ENCODE assay signal across 21 mouse cellular contexts in the genomic region with DNA sequence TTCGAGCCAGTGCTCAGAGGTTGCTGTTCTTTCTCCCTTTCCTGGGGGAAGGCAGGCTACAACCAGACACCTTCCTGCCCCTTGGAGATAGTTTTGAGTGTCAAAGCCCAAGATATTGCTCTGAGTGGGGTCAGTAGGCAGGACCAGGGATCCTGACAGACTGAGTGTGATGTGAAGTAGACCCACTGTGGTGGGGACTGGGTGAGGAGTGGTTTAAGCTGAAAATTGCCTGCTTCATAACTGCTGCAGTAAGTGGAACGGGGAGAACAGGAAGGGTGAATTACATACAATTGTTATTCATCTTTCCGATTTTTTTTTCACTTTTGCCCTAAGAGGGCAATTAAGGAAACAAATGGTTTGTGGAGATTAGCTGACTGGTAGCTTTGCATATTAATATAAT.
DNase-seq lines count a peak whose midpoint lies in the region; ATAC-seq and TF ChIP-seq lines count a peak whose summit lies in the region.
"Had no signal": no experiment of that assay in that cellular context is flagged by ENCODE, and none has a peak within 500 bp of the region (broad histone marks: within the 10 kb centered on the region; RNA-seq: fewer than 3 reads in every experiment).

No protein-coding gene starts in this region.

- H3K9me3 ChIP-seq in heart, embryonic 16.5 days (replicated peaks; ENCODE audit: control insufficient read depth, low read length): no peaks in the 10 kb centered on the region
- H3K9me3 ChIP-seq in forebrain, embryonic 14.5 days (replicated peaks; ENCODE audit: control insufficient read depth, low read length): no peaks in the 10 kb centered on the region
- H3K9me3 ChIP-seq in hindbrain, embryonic 13.5 days: no peaks in the 10 kb centered on the region
- H3K9me3 ChIP-seq in midbrain, embryonic 16.5 days (replicated peaks; ENCODE audit: control insufficient read depth, low read length, poor library complexity, severe bottlenecking): no peaks in the 10 kb centered on the region
- H3K9me3 ChIP-seq: limb, embryonic 12.5 days; liver, embryonic 13.5 days; megakaryocyte, embryonic 14.5 days had no signal

- H3K4me2 ChIP-seq in heart, embryonic 16.5 days (ENCODE audit: low read depth, low read length): no peak overlapping the region
- H3K4me2 ChIP-seq in forebrain, embryonic 14.5 days (ENCODE audit: low read length): peak overlapping the region; percentile 28
- 0 out of 2 replicates have a peak overlapping the region, but pooled peaks have one; percentile 17 for H3K4me2 ChIP-seq in hindbrain, embryonic 13.5 days
- H3K4me2 ChIP-seq in midbrain, embryonic 16.5 days (ENCODE audit: low read length): peak overlapping the region; percentile 31
- H3K4me2 ChIP-seq: limb, embryonic 12.5 days; liver, embryonic 13.5 days had no signal

- no peaks in the 10 kb centered on the region for H3K79me2 ChIP-seq in heart, adult 2 months (replicated peaks; ENCODE audit: control insufficient read depth, insufficient read depth, low read length)

- no peaks in the 10 kb centered on the region for H3K36me3 ChIP-seq in heart, embryonic 16.5 days (ENCODE audit: control insufficient read depth, insufficient read depth)
- H3K36me3 ChIP-seq in heart, adult 2 months (ENCODE audit: control insufficient read depth, insufficient read depth, low read length): no peaks in the 10 kb centered on the region
- no peaks in the 10 kb centered on the region for H3K36me3 ChIP-seq in forebrain, embryonic 14.5 days (ENCODE audit: control insufficient read depth, insufficient read depth, low read length)
- no peaks in the 10 kb centered on the region for H3K36me3 ChIP-seq in hindbrain, embryonic 13.5 days
- no peaks in the 10 kb centered on the region for H3K36me3 ChIP-seq in midbrain, embryonic 16.5 days (ENCODE audit: control insufficient read depth, insufficient read depth, low read length)
- H3K36me3 ChIP-seq: limb, embryonic 12.5 days; liver, embryonic 13.5 days had no signal

- no peak for TF ChIP-seq CTCF in heart, adult 2 months (IDR thresholded peaks at IDR 0.05)

- 25% methylated on average over 3 of the region's 3 CpGs for WGBS in heart, embryonic 16.5 days
- WGBS in heart, adult 2 months: 28% methylated on average over 3 of the region's 3 CpGs
- 30% methylated on average over 3 of the region's 3 CpGs for WGBS in forebrain, embryonic 14.5 days
- 44% methylated on average over 3 of the region's 3 CpGs for WGBS in hindbrain, embryonic 13.5 days
- WGBS in midbrain, embryonic 16.5 days: 20% methylated on average over 3 of the region's 3 CpGs

- ATAC-seq in heart, embryonic 16.5 days (replicated peaks; ENCODE audit: extremely low read depth, insufficient read depth, low FRiP score): no peak
- peak; percentile 71 for ATAC-seq in forebrain, embryonic 14.5 days
- 0 out of 2 replicates have a peak, but pooled peaks have one; percentile 49 for ATAC-seq in hindbrain, embryonic 13.5 days (ENCODE audit: low FRiP score)
- ATAC-seq in midbrain, embryonic 16.5 days: peak; percentile 66
- ATAC-seq: activated CD4-positive, CD25-positive, alpha-beta regulatory T cell, adult 4 months; Patski had no signal

- peak overlapping the region; percentile 48; the same call in 1 of the 2 replicates for H3K27ac ChIP-seq in heart, embryonic 16.5 days (ENCODE audit: low read length)
- no peak overlapping the region for H3K27ac ChIP-seq in heart, adult 2 months
- H3K27ac ChIP-seq in forebrain, embryonic 14.5 days (ENCODE audit: low read depth, low read length): peak overlapping the region; percentile 55; the same call in 1 of the 2 replicates
- peak overlapping the region; percentile 71 for H3K27ac ChIP-seq in hindbrain, embryonic 13.5 days
- no peak overlapping the region; the same call in 1 of the 2 replicates for H3K27ac ChIP-seq in midbrain, embryonic 16.5 days (ENCODE audit: low read length)
- H3K27ac ChIP-seq: left cerebral cortex, adult 2 months; limb, embryonic 12.5 days; liver, embryonic 13.5 days had no signal

- H3K27me3 ChIP-seq in heart, embryonic 16.5 days (ENCODE audit: control insufficient read depth, insufficient read depth, low read length): no peaks in the 10 kb centered on the region
- no peaks in the 10 kb centered on the region for H3K27me3 ChIP-seq in heart, adult 2 months (ENCODE audit: control insufficient read depth, insufficient read depth, low read length)
- no peaks in the 10 kb centered on the region for H3K27me3 ChIP-seq in forebrain, embryonic 14.5 days (replicated peaks; ENCODE audit: control insufficient read depth, insufficient read depth, low read length)
- H3K27me3 ChIP-seq in hindbrain, embryonic 13.5 days: no peaks in the 10 kb centered on the region
- no peaks in the 10 kb centered on the region for H3K27me3 ChIP-seq in midbrain, embryonic 16.5 days (ENCODE audit: control insufficient read depth, insufficient read depth, low read depth, low read length)
- H3K27me3 ChIP-seq: limb, embryonic 12.5 days; liver, embryonic 13.5 days had no signal

- DNase-seq in heart, adult 2 months: no peak
- DNase-seq in forebrain, embryonic 14.5 days (ENCODE audit: low spot score): peak; percentile 19
- DNase-seq in frontal cortex, postnatal 36 days (ENCODE audit: low spot score in 2 of 2): no peak
- no peak for DNase-seq in lung, postnatal 25 days (ENCODE audit: low spot score)
- no peak for DNase-seq in kidney, adult 18-20 months
- DNase-seq: adrenal gland, postnatal 14 days; cerebellum, adult 18-20 months; cerebellum, postnatal 36 days; kidney, adult 2 months; kidney, postnatal 25 days; liver, embryonic 13.5 days; thymus, postnatal 14 days had no signal

- TF ChIP-seq POLR2A in heart, adult 2 months (IDR thresholded peaks at IDR 0.05; ENCODE audit: insufficient read depth, low read depth, low read length): no peak

- H3K4me3 ChIP-seq in heart, embryonic 16.5 days (ENCODE audit: low read length): no peak overlapping the region
- no peak overlapping the region for H3K4me3 ChIP-seq in heart, adult 2 months
- H3K4me3 ChIP-seq in forebrain, embryonic 14.5 days (ENCODE audit: low read depth, low read length): no peak overlapping the region
- no peak overlapping the region for H3K4me3 ChIP-seq in hindbrain, embryonic 13.5 days
- H3K4me3 ChIP-seq in midbrain, embryonic 16.5 days (ENCODE audit: low read depth, low read length): no peak overlapping the region
- H3K4me3 ChIP-seq: erythroblast, embryonic 14.5 days; left cerebral cortex, adult 2 months; limb, embryonic 12.5 days; liver, embryonic 13.5 days; megakaryocyte, embryonic 14.5 days had no signal

- no peak overlapping the region for H3K9ac ChIP-seq in heart, embryonic 16.5 days (ENCODE audit: low read length)
- no peak overlapping the region for H3K9ac ChIP-seq in heart, adult 2 months (ENCODE audit: low read depth, low read length)
- no peak overlapping the region for H3K9ac ChIP-seq in forebrain, embryonic 14.5 days (ENCODE audit: low read length)
- H3K9ac ChIP-seq in hindbrain, embryonic 13.5 days: no peak overlapping the region
- H3K9ac ChIP-seq in midbrain, embryonic 16.5 days (ENCODE audit: low read depth, low read length): 0 out of 2 replicates have a peak overlapping the region, but pooled peaks have one; percentile 14
- H3K9ac ChIP-seq: limb, embryonic 12.5 days; liver, embryonic 13.5 days had no signal

- intact Hi-C loops in heart, adult 2 months (cut with DNase I): no loop called here

- no peak for TF ChIP-seq EP300 in heart, adult 2 months (IDR thresholded peaks at IDR 0.05; ENCODE audit: insufficient read depth, low read depth, low read length)

- 0 out of 2 replicates have a peak, but pooled peaks cover 5% of the 10 kb centered on the region for H3K4me1 ChIP-seq in heart, embryonic 16.5 days (ENCODE audit: control insufficient read depth, insufficient read depth, low read length)
- no peaks in the 10 kb centered on the region; the same call in 1 of the 2 replicates for H3K4me1 ChIP-seq in heart, adult 2 months (ENCODE audit: control insufficient read depth, insufficient read depth, low read length)
- no peaks in the 10 kb centered on the region for H3K4me1 ChIP-seq in forebrain, embryonic 14.5 days (ENCODE audit: control insufficient read depth, insufficient read depth, low read length)
- H3K4me1 ChIP-seq in hindbrain, embryonic 13.5 days (replicated peaks): peaks cover 7% of the 10 kb centered on the region
- peaks cover 7% of the 10 kb centered on the region; the same call in 1 of the 2 replicates for H3K4me1 ChIP-seq in midbrain, embryonic 16.5 days (ENCODE audit: control insufficient read depth, insufficient read depth, low read length)
- H3K4me1 ChIP-seq: limb, embryonic 12.5 days; liver, embryonic 13.5 days; megakaryocyte, embryonic 14.5 days had no signal

Comparison
In these comparisons a context has a peak if more than half of its experiments do, and no peak if none do; other contexts are left out.
1. H3K27ac ChIP-seq: peak in heart, embryonic 16.5 days (single experiment), forebrain, embryonic 14.5 days (single experiment) and hindbrain, embryonic 13.5 days (single experiment); none in heart, adult 2 months (single experiment) and midbrain, embryonic 16.5 days (single experiment).